In the genomic region with DNA sequence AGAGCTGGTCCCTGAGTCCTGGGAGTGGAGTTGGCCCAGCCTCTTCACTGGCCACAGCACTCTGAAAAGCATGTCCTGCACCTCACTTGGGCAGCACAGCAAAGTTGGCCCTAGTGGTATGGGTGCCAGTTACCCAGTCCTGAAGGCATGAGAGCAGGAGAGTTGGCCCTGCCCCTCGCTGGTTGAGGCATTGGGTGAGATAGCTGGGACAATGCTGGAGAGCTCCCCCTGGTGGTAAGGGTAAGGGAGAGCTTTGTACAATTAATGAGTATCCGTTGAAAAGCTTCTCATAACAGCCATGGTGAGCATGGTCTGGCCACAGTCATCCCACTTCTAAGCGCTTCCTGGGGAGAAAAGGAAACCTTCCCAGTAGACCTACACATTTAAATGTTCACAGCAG, we compare ENCODE assay signal across 8 mouse cellular contexts. TPM values are rescaled to one million over a fixed set of nuclear protein-coding genes. Genes with fewer than 3 reads are reported as not detected.
DNase-seq lines count a peak whose midpoint lies in the region; ATAC-seq and TF ChIP-seq lines count a peak whose summit lies in the region.

No protein-coding gene starts in this region.

- TF ChIP-seq CTCF in forebrain, postnatal 0 days (IDR thresholded peaks at IDR 0.05; ENCODE audit: low read depth) = peak; percentile 44
- peak; percentile 66 for TF ChIP-seq CTCF in lung, adult 2 months (IDR thresholded peaks at IDR 0.05; ENCODE audit: insufficient read depth, low read length)

- no peak for ATAC-seq in forebrain, postnatal 0 days
- ATAC-seq in forebrain, embryonic 12.5 days (ENCODE audit: low FRiP score) = no peak
- ATAC-seq in midbrain, embryonic 14.5 days (ENCODE audit: low FRiP score, low TSS enrichment) = no peak

- no peak overlapping the region for H3K4me2 ChIP-seq in forebrain, postnatal 0 days (ENCODE audit: low read depth)
- H3K4me2 ChIP-seq in forebrain, embryonic 12.5 days = no peak overlapping the region
- no peak overlapping the region for H3K4me2 ChIP-seq in midbrain, embryonic 14.5 days (ENCODE audit: low read length)

- H3K4me3 ChIP-seq in forebrain, postnatal 0 days (ENCODE audit: low read depth, low read length) = no peak overlapping the region
- no peak overlapping the region for H3K4me3 ChIP-seq in forebrain, embryonic 12.5 days (replicated peaks)
- no peak overlapping the region for H3K4me3 ChIP-seq in lung, adult 2 months (replicated peaks; ENCODE audit: extremely low read depth, low read depth, low read length)
- no peak overlapping the region for H3K4me3 ChIP-seq in midbrain, embryonic 14.5 days (replicated peaks; ENCODE audit: low read depth, low read length)

- H3K27ac ChIP-seq in forebrain, postnatal 0 days (ENCODE audit: low read depth, low read length) = no peak overlapping the region
- H3K27ac ChIP-seq in forebrain, embryonic 12.5 days = no peak overlapping the region
- H3K27ac ChIP-seq in midbrain, embryonic 14.5 days (replicated peaks; ENCODE audit: low read depth, low read length) = no peak overlapping the region

- H3K36me3 ChIP-seq in forebrain, postnatal 0 days (ENCODE audit: insufficient read depth) = no peaks in the 10 kb centered on the region
- no peaks in the 10 kb centered on the region for H3K36me3 ChIP-seq in forebrain, embryonic 12.5 days (replicated peaks)
- H3K36me3 ChIP-seq in midbrain, embryonic 14.5 days (ENCODE audit: control insufficient read depth, insufficient read depth, low read length) = no peaks in the 10 kb centered on the region

- H3K9ac ChIP-seq in forebrain, postnatal 0 days = no peak overlapping the region
- H3K9ac ChIP-seq in forebrain, embryonic 12.5 days = no peak overlapping the region
- no peak overlapping the region for H3K9ac ChIP-seq in midbrain, embryonic 14.5 days (replicated peaks; ENCODE audit: low read length)

- no peak for DNase-seq in forebrain, postnatal 0 days
- DNase-seq in urinary bladder, postnatal 25 days (ENCODE audit: low spot score) = peak; percentile 23
- no peak for DNase-seq in urinary bladder, postnatal 10 days (ENCODE audit: low spot score)
- DNase-seq in lung, adult 2 months = peak; percentile 14
- DNase-seq in thymus, postnatal 4 days = peak; percentile 55
- no peak for DNase-seq in midbrain, embryonic 14.5 days
- DNase-seq in frontal cortex, postnatal 10 days (ENCODE audit: low spot score in 2 of 2) = no peak

- H3K4me1 ChIP-seq in forebrain, postnatal 0 days (ENCODE audit: insufficient read depth) = no peaks in the 10 kb centered on the region
- no peaks in the 10 kb centered on the region for H3K4me1 ChIP-seq in forebrain, embryonic 12.5 days
- H3K4me1 ChIP-seq in lung, adult 2 months (ENCODE audit: control insufficient read depth, insufficient read depth, low read length) = no peaks in the 10 kb centered on the region
- no peaks in the 10 kb centered on the region for H3K4me1 ChIP-seq in midbrain, embryonic 14.5 days (ENCODE audit: control insufficient read depth, insufficient read depth, low read length)

- 58% methylated on average over 3 of the region's 3 CpGs for WGBS in forebrain, postnatal 0 days
- WGBS in forebrain, embryonic 12.5 days = 53% methylated on average over 3 of the region's 3 CpGs
- 55% methylated on average over 3 of the region's 3 CpGs for WGBS in lung, adult 2 months
- 53% methylated on average over 3 of the region's 3 CpGs for WGBS in midbrain, embryonic 14.5 days

- no peak for TF ChIP-seq POLR2A in lung, adult 2 months (IDR thresholded peaks at IDR 0.05; ENCODE audit: borderline replicate concordance, extremely low read depth, low read depth, low read length)

- no peaks in the 10 kb centered on the region for H3K9me3 ChIP-seq in forebrain, postnatal 0 days (ENCODE audit: low read length)
- no peaks in the 10 kb centered on the region for H3K9me3 ChIP-seq in forebrain, embryonic 12.5 days
- no peaks in the 10 kb centered on the region for H3K9me3 ChIP-seq in midbrain, embryonic 14.5 days (ENCODE audit: control insufficient read depth, low read length)

- H3K27me3 ChIP-seq in forebrain, postnatal 0 days (ENCODE audit: insufficient read depth, low read length) = no peaks in the 10 kb centered on the region
- no peaks in the 10 kb centered on the region for H3K27me3 ChIP-seq in forebrain, embryonic 12.5 days
- no peaks in the 10 kb centered on the region for H3K27me3 ChIP-seq in midbrain, embryonic 14.5 days (ENCODE audit: control insufficient read depth, insufficient read depth, low read length)

RNA-seq across cellular contexts. Expression of a gene that starts 48.2 kb away (rescaled TPM):
- 13.5 and 21.2 TPM in 2 replicates for total RNA-seq in forebrain, postnatal 0 days (2014; rRNA removed)
- polyA plus RNA-seq in forebrain, postnatal 0 days (2015; fragmentation: Nextera tagmentation; extraction: Ambion mirVana) = 4.7 and 6.8 TPM in 2 replicates
- 9.8 and 10.1 TPM in 2 replicates for polyA plus RNA-seq in forebrain, embryonic 12.5 days (2016; fragmentation: Nextera tagmentation; extraction: Ambion mirVana)
- 29.5 and 37.1 TPM in 2 replicates for polyA plus RNA-seq in lung, adult 2 months (2012; rRNA removed)
- polyA plus RNA-seq in midbrain, embryonic 14.5 days (2014; fragmentation: Nextera tagmentation; extraction: Ambion mirVana) = 10.2 and 13.1 TPM in 2 replicates

Comparison
In these comparisons a context has a peak if more than half of its experiments do, and no peak if none do; other contexts are left out.
1. DNase-seq: peak in urinary bladder, postnatal 25 days (single experiment), lung, adult 2 months (single experiment) and thymus, postnatal 4 days (single experiment); none in forebrain, postnatal 0 days (single experiment), urinary bladder, postnatal 10 days (single experiment), midbrain, embryonic 14.5 days (single experiment) and frontal cortex, postnatal 10 days (0 of 2).